Mouse (Mus musculus) liver, embryonic 13.5 days (tissue): ENCODE data around the gene Dzip1l. TPM values are rescaled to one million over a fixed set of nuclear protein-coding genes. Genes with fewer than 3 reads are reported as not detected.

ENCODE experiments used
- polyA plus RNA-seq: library from polyadenylated mRNA; unstranded; fragments of >200 nt; fragmentation: Nextera tagmentation; extraction: Ambion mirVana; gene quantifications from 2 replicates; pipeline ENCODE4 v1.2.1, GENCODE M21; 2015

Gene Dzip1l
- polyA plus RNA-seq, 1 experiment from 2014 or later = 1.6 TPM

Other genes with a start within 250 kb of the Dzip1l start
- gene Mras, start 192.1 kb upstream of the Dzip1l start, polyA plus RNA-seq = 3.2 and 5.5 TPM in 2 replicates
- gene Nme9, start 178.0 kb upstream of the Dzip1l start, polyA plus RNA-seq = not detected in 2 replicates
- 11.9 and 14.5 TPM in 2 replicates for gene Armc8, start 60.6 kb upstream of the Dzip1l start, polyA plus RNA-seq
- gene Dbr1, start 53.7 kb upstream of the Dzip1l start, polyA plus RNA-seq = 24.6 and 28.8 TPM in 2 replicates
- gene A4gnt, start 17.0 kb upstream of the Dzip1l start, polyA plus RNA-seq = not detected in 2 replicates
- 0.20 TPM in 1 of 2 replicates, not detected in the other for gene Cldn18, start 87.8 kb downstream of the Dzip1l start, polyA plus RNA-seq
- not detected in 2 replicates for gene Sox14, start 246.7 kb downstream of the Dzip1l start, polyA plus RNA-seq